Mouse (Mus musculus) neural tube, embryonic 11.5 days (tissue): ENCODE results near the gene Wdr6. TPM values are rescaled to one million over a fixed set of nuclear protein-coding genes. Genes with fewer than 3 reads are reported as not detected.
"Not testable (repeated sequence)": the region's sequence is repeated elsewhere in the genome, so short reads cannot be mapped to it uniquely, and the experiment has no call there.

Experiments
- ATAC-seq: fragments of 200-750 bp; cut with Nextera tagmentation; 2 replicates; pipeline ENCODE4 v1.8.0; 2017; ENCODE audit warnings: moderate number of reproducible peaks, mild to moderate bottlenecking, moderate TSS enrichment, moderate library complexity; ENCODE audit not compliant: insufficient read depth, low FRiP score, low TSS enrichment
- DNase-seq: peaks from one replicate; pipeline ENCODE4 v3.0.0-alpha.2; 2015; ENCODE audit warnings: low spot score
- H3K27ac ChIP-seq: fragments of 300-500 bp; sonication (generic); 2 replicates; pipeline ENCODE4 v1.5.1; 2014; ENCODE audit warnings: low read depth, mild to moderate bottlenecking, low read length
- H3K27me3 ChIP-seq: fragments of 300-500 bp; sonication (generic); 2 replicates; pipeline ENCODE4 v1.6.1; 2014; ENCODE audit warnings: mild to moderate bottlenecking, low read length, mixed read lengths; ENCODE audit not compliant: control insufficient read depth, insufficient read depth
- H3K36me3 ChIP-seq: fragments of 300-500 bp; sonication (generic); 2 replicates; pipeline ENCODE4 v1.6.1; 2014; ENCODE audit warnings: mild to moderate bottlenecking, low read length, moderate library complexity, mixed read lengths; ENCODE audit not compliant: control insufficient read depth, insufficient read depth
- H3K4me1 ChIP-seq: fragments of 300-500 bp; sonication (generic); 2 replicates; pipeline ENCODE4 v1.6.1; 2014; ENCODE audit warnings: low read length, mixed read lengths; ENCODE audit not compliant: control insufficient read depth, insufficient read depth
- H3K4me2 ChIP-seq: fragments of 300-500 bp; sonication (generic); 2 replicates; pipeline ENCODE4 v1.6.1; 2014; ENCODE audit warnings: low read depth, mild to moderate bottlenecking, moderate library complexity
- H3K4me3 ChIP-seq: fragments of 300-500 bp; sonication (generic); 2 replicates; pipeline ENCODE4 v1.5.1; 2014; ENCODE audit warnings: low read depth, low read length
- H3K9ac ChIP-seq: fragments of 300-500 bp; sonication (generic); 2 replicates; pipeline ENCODE4 v1.6.1; 2014; ENCODE audit warnings: mild to moderate bottlenecking, low read length
- H3K9me3 ChIP-seq: fragments of 300-500 bp; sonication (generic); 2 replicates; pipeline ENCODE4 v1.6.1; 2016; ENCODE audit warnings: low read length; ENCODE audit not compliant: control insufficient read depth
- whole genome bisulfite sequencing: fragments of 180-500 bp; shearing (Covaris S2); extraction: QIAGEN DNeasy Blood & Tissue Kit; methylation state at CpG from one replicate; pipeline ENCODE4 v1.1.7; 2014; 5-methylcytosine and 5-hydroxymethylcytosine counted together
- polyA plus RNA-seq: library from polyadenylated mRNA; unstranded; fragments of >200 nt; fragmentation: Nextera tagmentation; extraction: Ambion mirVana; gene quantifications from 2 replicates; pipeline ENCODE4 v1.2.1, GENCODE M21; 2014

Wdr6 gene
- 166 and 179 TPM in 2 replicates for polyA plus RNA-seq

DNA sequence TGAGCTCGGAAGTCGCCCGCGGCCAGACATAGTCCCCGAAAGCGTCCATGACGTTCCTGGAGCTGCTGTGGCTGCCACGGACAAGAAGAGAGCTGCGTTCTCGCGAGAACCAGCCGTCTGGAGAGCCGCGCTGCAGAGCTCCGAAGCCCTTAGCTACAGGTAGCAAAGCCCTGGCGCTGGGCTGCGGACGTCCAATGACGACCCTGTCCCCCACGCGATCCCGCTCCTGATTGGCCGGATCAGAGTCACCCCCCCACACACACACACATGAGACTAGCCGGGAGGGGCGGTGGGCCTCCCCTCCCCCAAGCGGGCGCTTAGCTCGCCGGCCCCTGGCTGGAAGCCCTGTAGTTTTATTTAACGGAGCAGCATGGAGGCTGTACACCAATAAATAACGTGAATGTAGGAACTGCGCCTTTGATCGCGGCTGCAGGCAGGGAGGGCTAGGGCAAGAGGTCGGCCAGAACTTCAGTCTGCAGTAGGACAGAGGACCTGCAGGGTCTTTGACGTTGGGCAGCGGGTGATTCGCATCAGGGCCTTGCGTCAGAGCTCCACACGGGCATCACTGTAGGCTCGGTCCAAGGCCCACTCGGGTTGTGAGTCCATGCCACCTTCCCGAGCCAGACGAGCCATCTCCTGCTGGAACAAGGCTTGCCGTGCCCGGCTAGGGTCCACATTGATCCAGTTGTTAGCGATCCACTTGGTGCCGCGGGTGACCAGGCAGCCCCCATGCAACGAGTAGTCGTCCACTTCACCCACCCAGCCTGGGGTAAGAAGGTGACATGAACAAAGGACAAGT is at the start of gene Wdr6:
Gene Wdr6, minus strand, starts transcription at position 195 of the 799 bp plus-strand sequence.
- ATAC-seq: peak; percentile 95
- Histone ChIP-seq H3K4me3 (peak within 1 kb of the TSS; percentile 74), H3K27ac (peak within 1 kb of the TSS; percentile 95), H3K4me1 (peaks cover 24% of the 10 kb centered on the region), H3K4me2 (peak within 1 kb of the TSS; percentile 76), H3K9me3 (no peaks in the 10 kb centered on the region), H3K9ac (peak within 1 kb of the TSS; percentile 88), H3K36me3 (peaks cover 10% of the 10 kb centered on the region), H3K27me3 (no peaks in the 10 kb centered on the region)
- DNase-seq: peak; percentile 96
- 4% methylated on average over 50 of the region's 51 CpGs for WGBS

DNA sequence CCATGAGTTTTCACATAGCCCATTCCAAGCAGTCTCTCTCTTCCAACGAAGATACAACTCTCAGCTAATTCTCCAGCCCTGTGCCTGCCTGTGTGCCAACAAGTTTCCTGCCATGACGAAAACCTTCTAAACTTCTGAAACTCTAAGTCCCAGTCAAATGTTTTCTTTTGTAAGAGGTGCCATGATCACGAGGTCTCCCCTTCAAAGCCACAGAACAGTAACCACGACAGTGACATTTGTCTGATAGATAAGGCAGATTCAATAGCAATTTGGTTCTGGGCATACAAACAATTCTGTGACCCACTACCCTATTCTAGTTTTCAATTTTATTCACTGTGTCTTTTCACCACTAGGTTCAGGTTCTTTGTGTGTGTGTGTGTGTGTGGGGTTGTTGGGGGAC is 49.6 kb upstream of the Wdr6 start:
- Histone ChIP-seq H3K9ac (no peak overlapping the region), H3K4me3 (no peak overlapping the region), H3K4me1 (no peaks in the 10 kb centered on the region), H3K36me3 (no peaks in the 10 kb centered on the region), H3K27me3 (no peaks in the 10 kb centered on the region), H3K27ac (no peak overlapping the region), H3K4me2 (no peak overlapping the region), H3K9me3 (no peaks in the 10 kb centered on the region)
- WGBS: 88% methylated on average over 4 of the region's 4 CpGs
- ATAC-seq: no peak
- no peak for DNase-seq

DNA sequence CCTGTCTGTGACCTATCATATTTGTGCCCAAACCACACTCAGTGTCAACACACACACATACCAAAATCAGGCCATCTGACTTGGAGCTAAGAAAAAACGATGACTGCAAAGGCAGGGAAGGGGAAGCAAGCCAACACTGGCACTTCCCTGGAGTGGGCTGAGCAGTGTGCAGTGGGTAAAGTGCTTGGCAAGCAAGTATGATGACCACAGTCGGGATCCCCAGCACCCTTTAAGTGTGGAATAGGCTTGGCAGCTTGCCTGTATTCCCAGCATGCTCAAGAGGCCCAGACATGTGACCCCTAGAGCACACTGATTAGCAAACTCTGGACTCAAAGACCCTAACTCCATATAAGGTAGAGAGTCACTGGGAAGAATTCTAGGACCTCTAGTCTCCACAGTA is 48.0 kb upstream of the Wdr6 start:
- H3K4me1 ChIP-seq: no peaks in the 10 kb centered on the region
- ATAC-seq: no peak
- no peak overlapping the region for H3K4me3 ChIP-seq
- no peak overlapping the region for H3K9ac ChIP-seq
- 87% methylated on average over 2 of the region's 2 CpGs for WGBS
- no peaks in the 10 kb centered on the region for H3K36me3 ChIP-seq
- no peak overlapping the region for H3K4me2 ChIP-seq
- H3K27me3 ChIP-seq: no peaks in the 10 kb centered on the region
- DNase-seq: no peak
- H3K27ac ChIP-seq: no peak overlapping the region
- H3K9me3 ChIP-seq: no peaks in the 10 kb centered on the region

DNA sequence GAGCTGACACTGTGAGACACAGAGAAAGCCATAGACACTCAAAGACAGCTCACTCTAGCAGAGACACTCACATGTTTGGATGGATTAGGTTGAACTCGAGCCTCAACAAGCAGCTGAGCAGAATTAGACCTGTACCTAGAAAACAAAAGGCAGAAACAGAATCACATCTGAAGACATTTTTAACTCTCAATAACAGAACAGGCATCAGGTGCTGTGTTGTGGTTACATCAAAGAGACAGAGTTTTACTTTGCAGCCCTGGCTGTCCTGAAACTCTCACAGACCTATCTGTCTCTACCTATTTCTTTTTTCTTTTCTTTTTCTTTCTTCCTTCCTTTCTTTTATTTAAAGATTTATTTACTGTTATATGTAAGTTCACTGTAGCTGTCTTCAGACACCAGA is 38.8 kb upstream of the Wdr6 start:
- H3K9me3 ChIP-seq: no peaks in the 10 kb centered on the region
- no peaks in the 10 kb centered on the region for H3K4me1 ChIP-seq
- H3K36me3 ChIP-seq: peaks cover 6% of the 10 kb centered on the region
- H3K9ac ChIP-seq: no peak overlapping the region
- no peak for DNase-seq
- H3K27me3 ChIP-seq: no peaks in the 10 kb centered on the region
- H3K4me2 ChIP-seq: no peak overlapping the region
- no peak for ATAC-seq
- 96% methylated on average over 1 of the region's 1 CpGs for WGBS
- no peak overlapping the region for H3K4me3 ChIP-seq
- no peak overlapping the region for H3K27ac ChIP-seq

DNA sequence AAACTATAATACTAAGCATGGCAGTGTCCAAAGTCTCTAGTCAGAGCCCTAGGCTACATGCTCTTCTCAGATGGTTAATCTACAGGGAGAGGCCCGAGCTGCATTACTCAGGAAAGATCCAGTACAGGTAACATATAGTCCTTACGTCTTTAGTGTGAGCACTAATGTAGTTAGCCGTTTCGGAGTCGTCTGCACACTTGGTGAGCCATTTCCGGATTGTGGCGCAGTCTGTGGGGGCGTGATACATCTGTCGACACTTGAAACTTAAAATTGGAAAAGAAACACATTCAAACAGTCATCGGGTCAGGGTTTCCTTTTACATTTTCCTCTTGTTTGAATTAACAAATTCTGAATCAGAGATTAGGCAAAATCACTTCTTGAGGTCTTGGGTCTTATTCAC is 32.9 kb upstream of the Wdr6 start:
- Histone ChIP-seq H3K4me2 (no peak overlapping the region), H3K4me1 (no peaks in the 10 kb centered on the region), H3K9ac (no peak overlapping the region), H3K36me3 (peaks cover 16% of the 10 kb centered on the region), H3K27ac (no peak overlapping the region), H3K9me3 (no peaks in the 10 kb centered on the region), H3K27me3 (no peaks in the 10 kb centered on the region), H3K4me3 (no peak overlapping the region)
- WGBS: 93% methylated on average over 10 of the region's 10 CpGs
- ATAC-seq: no peak
- no peak for DNase-seq

DNA sequence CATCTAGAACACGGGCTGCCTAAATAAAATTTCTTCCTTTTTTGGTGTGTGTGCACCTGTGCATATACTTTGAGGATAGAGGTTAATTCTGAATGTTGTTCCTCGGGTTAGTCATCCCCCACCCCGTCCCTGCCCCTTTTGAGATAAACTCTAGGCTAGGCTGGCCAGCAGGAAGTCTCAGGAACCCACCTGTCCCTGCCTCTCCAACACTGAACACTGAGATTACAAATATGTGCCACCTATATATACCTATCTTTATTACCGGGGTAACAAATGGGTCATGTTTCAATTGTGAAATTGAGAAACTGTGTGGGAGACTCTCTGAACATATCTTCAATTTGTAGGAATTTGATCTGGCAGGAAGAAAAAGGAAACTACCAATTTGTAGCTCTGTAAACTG is 30.4 kb upstream of the Wdr6 start:
- H3K4me3 ChIP-seq: no peak overlapping the region
- H3K9ac ChIP-seq: no peak overlapping the region
- DNase-seq (no peak), ATAC-seq (no peak)
- no peak overlapping the region for H3K4me2 ChIP-seq
- no peaks in the 10 kb centered on the region for H3K27me3 ChIP-seq
- H3K4me1 ChIP-seq: no peaks in the 10 kb centered on the region
- H3K36me3 ChIP-seq: peaks cover 23% of the 10 kb centered on the region
- no peak overlapping the region for H3K27ac ChIP-seq
- H3K9me3 ChIP-seq: no peaks in the 10 kb centered on the region
- WGBS: 90% methylated on average over 4 of the region's 4 CpGs

DNA sequence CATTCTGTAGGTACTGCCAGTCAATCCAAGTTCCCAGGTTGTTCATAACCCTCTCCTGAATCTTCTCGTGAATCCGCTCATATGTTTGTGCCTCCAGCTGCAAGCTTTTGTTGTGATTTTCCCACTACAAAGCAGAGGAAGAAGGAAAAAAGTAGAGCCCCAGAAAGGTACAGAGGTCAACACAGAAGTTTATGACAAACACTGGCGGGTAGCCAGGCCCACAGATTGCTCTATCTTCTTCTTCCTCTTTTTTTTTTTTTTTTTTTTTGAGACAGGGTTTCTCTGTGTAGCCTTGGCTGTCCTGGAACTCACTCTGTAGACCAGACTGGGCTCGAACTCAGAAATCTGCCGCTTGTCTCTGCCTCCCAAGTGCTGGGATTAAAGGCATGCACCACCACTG is 29.4 kb upstream of the Wdr6 start:
- DNase-seq, ATAC-seq, H3K27ac ChIP-seq, H3K4me2 ChIP-seq, H3K9me3 ChIP-seq, H3K4me3 ChIP-seq, H3K27me3 ChIP-seq, H3K4me1 ChIP-seq, H3K9ac ChIP-seq: not testable (repeated sequence)
- 87% methylated on average over 5 of the region's 5 CpGs for WGBS
- H3K36me3 ChIP-seq: peaks cover 26% of the 10 kb centered on the region

DNA sequence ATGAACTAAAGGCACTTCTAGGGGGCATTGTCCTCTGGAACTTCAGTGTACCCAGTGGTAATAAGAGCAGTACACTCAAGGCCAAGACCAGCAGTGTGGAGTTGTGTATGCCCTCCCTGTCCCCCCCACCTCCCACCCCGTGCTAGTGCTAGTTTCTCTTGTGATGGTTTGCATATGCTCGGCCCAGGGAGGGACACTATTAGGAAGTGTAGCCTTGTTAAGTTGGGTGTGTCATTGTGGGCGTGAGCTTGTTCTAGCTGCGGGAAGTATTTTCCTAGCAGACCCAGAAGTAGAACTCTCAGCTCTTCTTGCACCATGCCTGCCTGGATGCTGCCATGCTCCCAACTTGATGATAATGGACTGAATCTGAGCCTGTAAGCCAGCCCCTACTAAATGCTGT is 23.4 kb upstream of the Wdr6 start:
- H3K27me3 ChIP-seq: no peaks in the 10 kb centered on the region
- H3K4me3 ChIP-seq: no peak overlapping the region
- H3K27ac ChIP-seq: no peak overlapping the region
- no peaks in the 10 kb centered on the region for H3K9me3 ChIP-seq
- H3K4me2 ChIP-seq: no peak overlapping the region
- H3K4me1 ChIP-seq: no peaks in the 10 kb centered on the region
- H3K36me3 ChIP-seq: peaks cover 10% of the 10 kb centered on the region
- DNase-seq: no peak
- ATAC-seq: no peak
- no peak overlapping the region for H3K9ac ChIP-seq
- WGBS: 76% methylated on average over 4 of the region's 4 CpGs

DNA sequence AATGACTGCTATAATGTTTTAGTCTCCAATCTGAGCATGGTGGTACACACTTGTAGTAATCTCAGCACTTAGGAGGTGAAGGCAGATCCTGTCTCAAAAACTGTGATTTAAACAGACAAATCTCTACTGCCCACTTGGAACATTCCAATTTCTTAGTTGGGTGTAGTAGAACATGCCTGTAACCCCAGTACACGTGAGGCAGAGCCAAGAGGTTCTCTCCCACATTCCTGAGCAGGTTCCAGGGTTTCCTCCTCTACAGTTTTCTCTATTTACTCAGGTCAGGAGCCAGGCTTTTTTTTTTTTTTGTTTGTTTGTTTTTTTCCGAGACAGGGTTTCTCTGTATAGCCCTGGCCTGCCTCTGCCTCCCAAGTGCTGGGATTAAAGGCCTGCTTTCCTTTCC is 21.5 kb upstream of the Wdr6 start:
- WGBS: 55% methylated on average over 2 of the region's 2 CpGs
- Histone ChIP-seq H3K27me3 (no peaks in the 10 kb centered on the region), H3K4me2 (no peak overlapping the region), H3K27ac (no peak overlapping the region), H3K4me3 (no peak overlapping the region), H3K9me3 (no peaks in the 10 kb centered on the region), H3K9ac (no peak overlapping the region), H3K4me1 (no peaks in the 10 kb centered on the region), H3K36me3 (peaks cover 7% of the 10 kb centered on the region)
- DNase-seq (no peak), ATAC-seq (no peak)
